Mouse (Mus musculus) naive thymus-derived CD4-positive, alpha-beta T cell, adult 5 months (primary cell): ENCODE results near the gene Bsn. TPM values are rescaled to one million over a fixed set of nuclear protein-coding genes. Genes with fewer than 3 reads are reported as not detected.

Experiments used
- polyA plus RNA-seq: library from polyadenylated mRNA; unstranded; fragments of 100-300 nt; shearing (Covaris generic); gene quantifications from one replicate; pipeline ENCODE4 v1.2.1, GENCODE M21; 2017

Bsn gene
- polyA plus RNA-seq = 0.12 TPM

DNA sequence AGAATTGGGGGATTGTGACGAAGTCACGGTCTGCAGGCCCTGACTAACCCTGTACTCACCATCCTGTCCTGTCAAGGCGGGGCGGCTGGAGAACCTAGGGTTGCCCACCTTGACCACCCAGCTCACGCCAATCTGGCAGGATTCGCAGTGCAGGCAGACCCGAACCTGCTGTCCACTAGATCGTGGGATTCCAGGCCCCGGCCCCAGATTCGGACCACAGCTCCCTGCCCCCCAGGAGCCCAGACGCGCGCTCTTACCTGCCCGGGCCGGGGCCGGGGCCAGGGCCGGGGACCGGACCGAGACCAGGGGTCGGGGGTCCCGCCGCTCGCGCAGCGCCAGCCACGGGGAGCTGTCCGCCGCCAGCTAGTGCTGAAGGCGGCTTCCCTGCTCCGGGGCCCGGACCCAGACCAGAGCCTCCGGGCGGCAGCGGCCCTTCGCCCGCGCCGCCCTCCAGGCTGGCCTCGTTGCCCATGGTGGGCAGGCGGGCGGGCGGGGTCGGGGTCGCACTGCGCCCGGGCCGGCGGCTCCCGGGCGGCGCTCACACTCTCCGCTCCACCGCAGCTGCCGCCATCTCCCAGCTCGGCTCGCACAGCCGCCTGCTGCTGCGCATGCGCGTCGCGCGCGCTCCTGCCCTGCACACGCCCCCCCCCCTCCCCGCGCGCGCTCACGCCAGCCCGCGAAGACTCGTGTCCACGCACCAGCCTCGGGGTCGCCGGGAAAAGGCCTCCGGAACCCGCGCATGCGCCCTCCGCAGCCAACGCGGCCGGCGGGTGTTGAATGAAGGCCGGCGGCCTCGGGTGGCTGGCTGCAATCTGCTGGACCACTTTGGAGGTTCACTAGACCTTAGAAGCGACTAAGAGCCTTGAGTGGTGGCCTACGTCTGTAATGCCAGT lies at the start of gene Bsn:
Gene Bsn, minus strand, starts transcription at position 598 of the 893 bp plus-strand sequence.

DNA sequence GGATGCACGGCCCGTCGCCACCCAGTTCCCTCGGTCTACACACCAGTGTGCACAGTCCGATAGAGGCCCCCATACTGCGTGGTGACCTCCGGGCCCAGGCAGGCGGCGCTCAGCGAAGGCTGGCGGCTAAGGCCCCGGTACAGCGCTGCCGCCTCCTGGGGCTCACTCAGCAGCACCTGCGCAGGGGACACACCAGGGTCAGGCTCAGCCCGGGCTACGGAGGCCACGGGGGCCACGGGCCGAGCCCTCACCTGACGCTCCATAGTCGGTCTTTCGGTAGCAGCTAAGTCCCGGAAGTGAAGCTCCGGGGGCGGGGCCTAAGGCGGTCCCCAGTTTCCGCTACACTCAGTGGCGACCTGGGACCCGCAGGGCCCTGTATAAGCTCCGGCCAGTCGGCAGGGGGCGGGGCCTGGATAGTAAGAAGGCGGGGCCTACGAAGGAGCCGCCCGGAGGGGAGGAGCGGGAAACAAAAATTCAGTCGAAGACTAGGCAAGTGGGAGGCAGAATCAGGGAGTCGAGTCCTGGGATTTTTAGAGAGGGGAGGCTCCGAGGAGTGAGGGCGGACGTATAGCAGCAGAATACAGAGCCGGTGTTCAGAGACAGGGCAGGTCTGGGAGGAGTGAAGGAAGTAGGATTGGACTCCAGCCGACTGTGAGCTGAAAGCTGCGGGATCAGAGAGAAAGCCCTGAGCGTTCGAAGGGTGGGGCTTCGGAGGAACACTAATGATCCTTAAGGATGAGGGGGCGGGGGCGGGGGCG lies 95.8 kb downstream of the Bsn start, which contains the start of gene Apeh:
Gene Apeh, minus strand, starts transcription at position 423 of the 758 bp plus-strand sequence.

GRCm38 (mm10) chr9:108082988-108083431 lies 107.2 kb downstream of the Bsn start, which contains the start of gene Rnf123:
Gene Rnf123, minus strand, starts transcription at chr9:108083346.

GRCm38 (mm10) chr9:108080168-108080567 lies 110.0 kb downstream of the Bsn start, which contains the start of gene Mst1:
Gene Mst1, plus strand, starts transcription at chr9:108080436.

GRCm38 (mm10) chr9:108052885-108053664 lies 137.1 kb downstream of the Bsn start, which contains the start of gene Amigo3:
Gene Amigo3, plus strand, starts transcription at chr9:108053159.

DNA sequence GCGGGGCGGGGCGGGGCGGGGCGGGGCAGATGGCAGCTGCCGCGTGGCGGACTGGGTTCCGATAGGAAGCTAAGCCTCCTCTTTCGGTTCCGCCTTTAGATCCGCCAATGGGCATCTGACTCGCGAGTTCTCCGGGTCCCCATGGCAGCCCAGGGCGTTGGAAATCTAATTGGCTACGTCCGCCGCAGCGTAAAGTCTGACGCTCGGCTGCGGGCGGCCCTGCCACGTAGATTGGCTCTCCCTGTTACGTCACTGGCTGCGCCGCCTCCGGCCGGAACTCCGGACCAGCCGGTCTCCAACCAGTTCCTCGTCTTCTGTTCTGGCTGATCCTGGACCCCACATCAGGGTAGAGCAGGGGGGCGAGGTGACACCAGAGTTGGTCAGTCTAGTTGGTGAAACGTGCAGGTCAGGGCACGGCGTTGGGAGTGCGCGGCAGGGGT lies 141.1 kb downstream of the Bsn start, which contains the start of gene Gmppb:
Gene Gmppb, plus strand, starts transcription at position 227 of the 440 bp plus-strand sequence.

Other genes starting within 250 kb of the Bsn start
- 4.1 TPM for gene Traip, start 240.2 kb downstream of the Bsn start, polyA plus RNA-seq
- 179 TPM for gene Uba7, start 214.9 kb downstream of the Bsn start, polyA plus RNA-seq
- gene Gm20661, start 207.3 kb downstream of the Bsn start, polyA plus RNA-seq = not detected
- 1.8 TPM for gene Inka1, start 204.5 kb downstream of the Bsn start, polyA plus RNA-seq
- gene Cdhr4, start 197.9 kb downstream of the Bsn start, polyA plus RNA-seq = 0.60 TPM
- gene Gm20662, start 194.0 kb downstream of the Bsn start, polyA plus RNA-seq = not detected
- gene Ip6k1, start 187.9 kb downstream of the Bsn start, polyA plus RNA-seq = 202 TPM
- 14.5 TPM for gene Gmppb, start 141.1 kb downstream of the Bsn start, polyA plus RNA-seq
- 0.85 TPM for gene Amigo3, start 137.2 kb downstream of the Bsn start, polyA plus RNA-seq
- 2.0 TPM for gene Mst1, start 109.9 kb downstream of the Bsn start, polyA plus RNA-seq
- 116 TPM for gene Rnf123, start 107.0 kb downstream of the Bsn start, polyA plus RNA-seq
- 71.3 TPM for gene Apeh, start 95.8 kb downstream of the Bsn start, polyA plus RNA-seq
- 25.2 TPM for gene Dag1, start 73.6 kb upstream of the Bsn start, polyA plus RNA-seq
- 2.8 TPM for gene Nicn1, start 100.0 kb upstream of the Bsn start, polyA plus RNA-seq
- gene Amt, start 106.5 kb upstream of the Bsn start, polyA plus RNA-seq = 0.32 TPM
- 480 TPM for gene Rhoa, start 115.7 kb upstream of the Bsn start, polyA plus RNA-seq
- 8.6 TPM for gene Tcta, start 115.8 kb upstream of the Bsn start, polyA plus RNA-seq
- gene Gpx1, start 148.5 kb upstream of the Bsn start, polyA plus RNA-seq = 219 TPM
- gene Usp4, start 157.5 kb upstream of the Bsn start, polyA plus RNA-seq = 119 TPM
- 1.9 TPM for gene 1700102P08Rik, start 202.4 kb upstream of the Bsn start, polyA plus RNA-seq
- gene Ccdc36, start 238.1 kb upstream of the Bsn start, polyA plus RNA-seq = 0.11 TPM
- gene BC048562, start 246.1 kb upstream of the Bsn start, polyA plus RNA-seq = not detected